Mouse (Mus musculus): ENCODE results near the gene Rnd1. TPM values are rescaled to one million over a fixed set of nuclear protein-coding genes. Genes with fewer than 3 reads are reported as not detected.

Gene Rnd1
- total and polyA plus RNA-seq, 2 experiments from 2014 or later = 16.2 to 26.7 TPM

DNA sequence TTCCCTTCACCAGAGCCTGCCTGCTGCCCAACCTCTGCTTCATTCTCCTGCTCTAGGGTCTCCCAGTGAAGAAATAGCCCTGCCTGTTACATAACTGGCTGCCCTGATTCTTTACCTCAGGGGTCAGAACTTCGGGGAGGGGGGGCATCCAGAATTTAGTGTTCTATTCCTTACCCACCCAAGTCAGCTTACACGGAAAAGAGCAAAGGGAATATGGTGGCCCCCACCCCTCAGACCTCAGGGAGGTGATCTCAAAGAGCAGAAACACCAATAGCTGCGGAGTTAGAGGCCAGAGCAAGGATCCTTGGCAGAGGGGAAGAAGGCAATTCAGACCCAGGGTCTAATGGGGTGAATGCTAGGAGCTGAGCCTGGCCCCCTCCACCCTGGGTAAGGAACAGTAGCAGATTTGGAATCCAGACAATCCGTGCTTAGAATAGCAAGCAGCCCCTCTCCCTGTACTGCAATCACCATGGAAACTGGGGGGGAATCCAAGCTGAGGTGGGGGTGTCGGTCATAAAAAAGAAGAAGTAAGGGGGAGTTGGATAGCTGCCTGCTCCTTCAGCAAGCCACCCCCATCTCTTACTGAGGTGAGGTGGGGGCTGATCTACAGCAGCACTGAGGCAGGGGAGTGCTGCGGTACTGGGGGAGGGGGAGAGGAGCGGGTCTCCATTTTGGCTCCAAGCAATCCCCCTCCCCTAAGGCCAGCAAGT lies 2.8 kb downstream of the Rnd1 start:
- H3K4me1 ChIP-seq (ENCODE audit: insufficient read depth, low read length) = peaks cover 10% of the 10 kb centered on the region
- H3K4me3 ChIP-seq (ENCODE audit: low read length) = peak overlapping the region; percentile 58
- no peaks in the 10 kb centered on the region for H3K9me3 ChIP-seq (ENCODE audit: low read length)
- TF ChIP-seq CTCF (IDR thresholded peaks at IDR 0.05; ENCODE audit: low read depth) = no peak
- WGBS = 11% methylated on average over 7 of the region's 7 CpGs
- no peaks in the 10 kb centered on the region for H3K36me3 ChIP-seq (ENCODE audit: insufficient read depth, low read length)
- DNase-seq (ENCODE audit: low spot score) = peak; percentile 84
- peak overlapping the region; percentile 98 for H3K4me2 ChIP-seq (ENCODE audit: low read depth, low read length)
- peak overlapping the region; percentile 64 for H3K27ac ChIP-seq
- peak overlapping the region; percentile 61; the same call in 1 of the 2 replicates for H3K9ac ChIP-seq (replicated peaks; ENCODE audit: low read length)
- H3K27me3 ChIP-seq (ENCODE audit: insufficient read depth, low read length) = no peaks in the 10 kb centered on the region
- ATAC-seq = peak; percentile 72

DNA sequence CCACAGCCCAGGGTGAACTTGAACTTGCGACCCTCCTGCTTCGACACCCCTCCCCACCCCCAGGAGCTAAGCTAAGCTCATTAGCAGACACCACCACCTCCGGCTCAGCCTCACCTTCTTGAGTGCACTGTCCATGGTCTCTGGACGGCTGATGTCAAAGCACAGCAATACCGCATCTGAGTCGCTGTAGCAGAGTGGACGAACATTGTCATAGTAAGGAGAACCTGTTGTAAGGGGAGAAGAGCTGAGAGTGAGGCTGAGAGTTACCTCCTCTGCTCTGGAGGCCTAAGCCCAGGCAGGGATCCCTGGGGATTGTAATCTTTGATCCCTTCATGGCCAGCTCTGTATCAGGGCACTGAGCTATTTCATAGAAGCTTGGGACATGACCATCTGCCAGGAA lies 3.5 kb downstream of the Rnd1 start:
- H3K4me1 ChIP-seq (ENCODE audit: insufficient read depth, low read length) = peaks cover 10% of the 10 kb centered on the region
- no peaks in the 10 kb centered on the region for H3K9me3 ChIP-seq (ENCODE audit: low read length)
- no peak overlapping the region for H3K9ac ChIP-seq (replicated peaks; ENCODE audit: low read length)
- DNase-seq (ENCODE audit: low spot score) = no peak
- no peak overlapping the region for H3K4me2 ChIP-seq (ENCODE audit: low read depth, low read length)
- 77% methylated on average over 7 of the region's 7 CpGs for WGBS
- H3K4me3 ChIP-seq (ENCODE audit: low read length) = no peak overlapping the region
- no peak for TF ChIP-seq CTCF (IDR thresholded peaks at IDR 0.05; ENCODE audit: low read depth)
- H3K36me3 ChIP-seq (ENCODE audit: insufficient read depth, low read length) = no peaks in the 10 kb centered on the region
- H3K27me3 ChIP-seq (ENCODE audit: insufficient read depth, low read length) = no peaks in the 10 kb centered on the region
- no peak for ATAC-seq
- H3K27ac ChIP-seq = peak overlapping the region; percentile 60; the same call in 1 of the 2 replicates

DNA sequence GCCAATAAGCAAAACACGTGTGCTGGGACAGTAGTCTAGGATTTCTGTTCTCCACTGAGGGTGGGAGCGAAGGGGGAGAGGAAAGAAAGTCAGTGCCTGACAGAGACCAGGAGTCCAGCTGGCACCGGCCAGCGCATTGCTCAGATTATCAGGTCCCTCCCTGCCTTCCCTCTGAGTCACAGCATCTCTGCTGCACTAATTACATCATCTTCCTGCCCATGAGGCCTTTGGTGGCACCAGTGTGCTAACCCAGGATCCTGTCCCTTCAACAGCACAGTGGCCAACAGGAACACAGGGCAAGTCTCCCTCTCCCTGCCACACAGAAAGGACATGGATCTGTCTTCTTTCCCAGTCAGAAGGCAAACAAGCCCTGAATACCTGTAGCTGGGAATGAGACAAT lies 4.7 kb downstream of the Rnd1 start:
- peaks cover 10% of the 10 kb centered on the region for H3K4me1 ChIP-seq (ENCODE audit: insufficient read depth, low read length)
- H3K4me2 ChIP-seq (ENCODE audit: low read depth, low read length) = no peak overlapping the region
- DNase-seq (ENCODE audit: low spot score) (no peak), ATAC-seq (no peak)
- WGBS = 65% methylated on average over 4 of the region's 4 CpGs
- H3K36me3 ChIP-seq (ENCODE audit: insufficient read depth, low read length) = no peaks in the 10 kb centered on the region
- H3K9ac ChIP-seq (replicated peaks; ENCODE audit: low read length) = no peak overlapping the region
- H3K9me3 ChIP-seq (ENCODE audit: low read length) = no peaks in the 10 kb centered on the region
- TF ChIP-seq CTCF (IDR thresholded peaks at IDR 0.05; ENCODE audit: low read depth) = no peak
- no peak overlapping the region for H3K4me3 ChIP-seq (ENCODE audit: low read length)
- H3K27ac ChIP-seq = no peak overlapping the region
- no peaks in the 10 kb centered on the region for H3K27me3 ChIP-seq (ENCODE audit: insufficient read depth, low read length)

GRCm38 (mm10) chr15:98664042-98664907 lies 13.0 kb downstream of the Rnd1 start:
- TF ChIP-seq CTCF (IDR thresholded peaks at IDR 0.05; ENCODE audit: low read depth) = peak; percentile 59
- Histone ChIP-seq H3K4me3 (ENCODE audit: low read length) (no peak overlapping the region), H3K9ac (replicated peaks; ENCODE audit: low read length) (no peak overlapping the region), H3K4me2 (ENCODE audit: low read depth, low read length) (no peak overlapping the region), H3K27me3 (ENCODE audit: insufficient read depth, low read length) (no peaks in the 10 kb centered on the region), H3K9me3 (ENCODE audit: low read length) (no peaks in the 10 kb centered on the region), H3K27ac (no peak overlapping the region), H3K4me1 (ENCODE audit: insufficient read depth, low read length) (no peaks in the 10 kb centered on the region), H3K36me3 (ENCODE audit: insufficient read depth, low read length) (no peaks in the 10 kb centered on the region)
- WGBS = 79% methylated on average over 11 of the region's 11 CpGs
- DNase-seq (ENCODE audit: low spot score) (peak; percentile 63), ATAC-seq (no peak)

DNA sequence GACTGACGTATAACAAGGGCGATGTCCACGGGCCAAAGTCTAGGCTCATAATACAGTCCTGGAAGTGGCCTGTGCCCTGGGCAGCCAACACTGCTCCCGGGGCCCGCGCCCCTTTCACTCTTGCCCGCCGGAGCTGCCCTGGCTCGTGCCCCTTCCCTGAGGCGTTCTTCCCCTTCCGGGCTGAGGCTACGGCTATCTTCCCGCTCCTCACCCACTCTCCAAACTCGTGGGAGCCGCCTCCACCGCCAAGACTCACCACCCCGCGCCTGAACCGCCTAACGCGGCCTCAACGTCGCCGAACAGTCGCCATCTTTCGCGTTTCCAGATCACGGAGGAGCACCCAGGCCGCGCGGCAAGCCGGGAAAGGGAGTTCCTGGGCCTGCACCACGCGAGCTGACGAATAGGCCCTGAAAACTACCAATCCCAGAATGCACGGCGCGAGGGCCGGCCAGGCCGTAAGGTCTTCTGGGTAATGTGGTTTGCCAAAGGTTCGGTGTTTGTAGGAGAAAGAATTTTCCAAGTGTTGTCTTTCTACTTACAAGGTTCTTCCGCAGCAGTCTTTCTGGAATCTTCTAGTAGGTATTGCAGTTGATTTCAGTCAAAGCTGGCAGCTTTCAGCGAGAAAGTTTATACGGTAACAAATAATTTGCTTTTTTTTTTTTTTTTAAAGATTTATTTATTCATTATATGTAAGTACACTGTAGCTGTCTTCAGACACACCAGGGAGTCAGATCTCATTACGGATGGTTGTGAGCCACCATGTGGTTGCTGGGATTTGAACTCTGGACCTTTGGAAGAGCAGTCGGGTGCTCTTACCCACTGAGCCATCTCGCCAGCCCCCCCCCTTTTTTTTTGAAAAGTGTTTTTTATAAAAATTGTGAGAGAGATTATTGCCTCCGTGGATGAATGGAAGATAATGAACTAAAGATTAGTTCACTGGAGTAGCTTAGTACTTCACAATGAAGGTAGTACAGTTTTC lies 14.4 kb downstream of the Rnd1 start, which contains the start of gene Ddx23:
Ddx23 (minus strand) TSS at position 328 of the 979 bp plus-strand sequence.
- H3K4me1 ChIP-seq (ENCODE audit: insufficient read depth, low read length) = no peaks in the 10 kb centered on the region
- H3K9me3 ChIP-seq (ENCODE audit: low read length) = no peaks in the 10 kb centered on the region
- DNase-seq (ENCODE audit: low spot score) (peak; percentile 99), ATAC-seq (peak; percentile 97)
- H3K27ac ChIP-seq = peak within 1 kb of the TSS; percentile 95
- H3K9ac ChIP-seq (replicated peaks; ENCODE audit: low read length) = peak within 1 kb of the TSS; percentile 85
- peak within 1 kb of the TSS; percentile 65 for H3K4me2 ChIP-seq (ENCODE audit: low read depth, low read length)
- TF ChIP-seq CTCF (IDR thresholded peaks at IDR 0.05; ENCODE audit: low read depth) = no peak
- H3K4me3 ChIP-seq (ENCODE audit: low read length) = peak within 1 kb of the TSS; percentile 84
- H3K27me3 ChIP-seq (ENCODE audit: insufficient read depth, low read length) = no peaks in the 10 kb centered on the region
- peaks cover 5% of the 10 kb centered on the region; the same call in 1 of the 2 replicates for H3K36me3 ChIP-seq (ENCODE audit: insufficient read depth, low read length)
- 4% methylated on average over 47 of the region's 48 CpGs for WGBS

DNA sequence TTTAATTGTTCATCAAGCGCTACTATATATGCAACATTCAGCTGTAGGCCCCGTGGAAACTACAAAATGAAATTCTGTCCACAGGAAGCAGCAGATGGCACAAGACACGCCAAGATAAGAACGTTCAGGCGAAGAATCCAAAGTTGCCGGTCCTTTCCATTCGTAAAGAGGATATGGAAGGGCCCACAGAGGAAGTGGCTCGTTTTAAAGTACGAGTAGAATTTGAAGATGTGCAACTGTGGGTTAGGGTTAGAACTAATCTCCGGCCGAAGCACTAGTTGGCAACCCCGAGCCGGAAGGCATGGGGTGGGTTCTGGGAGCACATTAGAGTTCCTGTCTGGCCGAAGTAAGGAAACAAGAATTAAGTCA lies 15.1 kb downstream of the Rnd1 start:
- peak overlapping the region; percentile 85 for H3K9ac ChIP-seq (replicated peaks; ENCODE audit: low read length)
- ATAC-seq (no peak), DNase-seq (ENCODE audit: low spot score) (peak; percentile 49)
- H3K4me2 ChIP-seq (ENCODE audit: low read depth, low read length) = peak overlapping the region; percentile 65
- H3K4me3 ChIP-seq (ENCODE audit: low read length) = peak overlapping the region; percentile 84
- H3K36me3 ChIP-seq (ENCODE audit: insufficient read depth, low read length) = peaks cover 12% of the 10 kb centered on the region
- no peaks in the 10 kb centered on the region for H3K27me3 ChIP-seq (ENCODE audit: insufficient read depth, low read length)
- H3K4me1 ChIP-seq (ENCODE audit: insufficient read depth, low read length) = no peaks in the 10 kb centered on the region
- no peak for TF ChIP-seq CTCF (IDR thresholded peaks at IDR 0.05; ENCODE audit: low read depth)
- H3K9me3 ChIP-seq (ENCODE audit: low read length) = no peaks in the 10 kb centered on the region
- H3K27ac ChIP-seq = peak overlapping the region; percentile 95
- 1% methylated on average over 14 of the region's 14 CpGs for WGBS

All from hindbrain, postnatal 0 days (tissue).